Mouse (Mus musculus): Measurements from ENCODE around the gene Prr29. TPM values are rescaled to one million over a fixed set of nuclear protein-coding genes. Genes with fewer than 3 reads are reported as not detected.

Prr29 gene
- total and polyA plus RNA-seq, 2 experiments from 2014 or later = 0.33 TPM; not detected in 1

DNA sequence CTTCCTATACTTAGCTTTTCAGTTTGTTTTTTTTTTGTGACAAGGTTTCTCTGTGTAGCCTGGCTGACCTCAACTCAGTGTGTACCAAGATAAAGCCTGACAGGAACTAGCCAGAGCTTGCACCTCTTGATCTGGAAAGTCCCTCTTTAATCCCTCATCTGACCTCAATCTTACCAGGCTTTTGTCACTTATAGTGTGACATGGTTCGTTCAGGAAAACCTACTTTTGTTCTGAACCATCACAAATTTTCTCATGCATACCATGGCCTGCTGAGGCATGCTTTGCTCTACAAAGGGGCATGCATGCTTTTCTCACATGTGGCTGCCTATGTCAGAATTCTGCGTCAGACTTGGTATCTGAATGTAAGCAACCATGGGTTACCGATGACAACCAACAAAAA, 51.1 kb downstream of the Prr29 start:
- no peaks in the 10 kb centered on the region for H3K9me3 ChIP-seq (ENCODE audit: low read length)
- no peaks in the 10 kb centered on the region for H3K4me1 ChIP-seq (ENCODE audit: insufficient read depth, low read length)
- peaks cover 11% of the 10 kb centered on the region for H3K36me3 ChIP-seq (ENCODE audit: insufficient read depth, low read length)
- no peak for TF ChIP-seq CTCF (IDR thresholded peaks at IDR 0.05)
- H3K27ac ChIP-seq (ENCODE audit: low read depth, low read length) = no peak overlapping the region
- no peaks in the 10 kb centered on the region for H3K27me3 ChIP-seq (ENCODE audit: insufficient read depth, low read length)
- WGBS = 62% methylated on average over 3 of the region's 3 CpGs
- no peak overlapping the region for H3K4me3 ChIP-seq (ENCODE audit: low read depth, low read length)
- ATAC-seq (ENCODE audit: low FRiP score) (no peak), DNase-seq (ENCODE audit: low spot score) (no peak)
- H3K4me2 ChIP-seq (ENCODE audit: low read depth, low read length, poor library complexity, severe bottlenecking) = no peak overlapping the region
- no peak overlapping the region for H3K9ac ChIP-seq (replicated peaks; ENCODE audit: low read length, poor library complexity, severe bottlenecking)

DNA sequence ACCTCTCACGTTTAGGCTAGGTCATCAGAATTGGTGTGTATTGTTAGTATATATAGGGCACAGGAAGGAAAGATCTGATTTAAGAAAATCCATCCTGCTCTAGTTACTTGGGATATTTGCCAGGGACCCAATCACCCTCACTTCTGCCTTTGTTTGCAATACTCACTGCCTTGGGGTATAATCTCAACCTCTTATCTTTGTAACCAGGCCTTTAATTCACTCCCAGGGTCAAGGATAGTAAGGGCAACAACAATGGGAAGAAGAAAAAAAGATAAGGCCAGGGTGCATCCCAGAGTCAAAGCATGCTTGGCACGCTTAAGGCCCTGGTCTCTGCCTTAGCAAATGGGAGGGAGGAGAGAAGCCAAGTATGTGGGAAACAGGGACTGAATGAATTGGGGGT, 52.6 kb downstream of the Prr29 start:
- WGBS = 88% methylated on average over 2 of the region's 2 CpGs
- no peak for TF ChIP-seq CTCF (IDR thresholded peaks at IDR 0.05)
- peaks cover 11% of the 10 kb centered on the region for H3K36me3 ChIP-seq (ENCODE audit: insufficient read depth, low read length)
- H3K27me3 ChIP-seq (ENCODE audit: insufficient read depth, low read length) = no peaks in the 10 kb centered on the region
- no peaks in the 10 kb centered on the region for H3K4me1 ChIP-seq (ENCODE audit: insufficient read depth, low read length)
- ATAC-seq (ENCODE audit: low FRiP score) = no peak
- 0 out of 2 replicates have a peak overlapping the region, but pooled peaks have one; percentile 4 for H3K9ac ChIP-seq (replicated peaks; ENCODE audit: low read length, poor library complexity, severe bottlenecking)
- DNase-seq (ENCODE audit: low spot score) = no peak
- no peaks in the 10 kb centered on the region for H3K9me3 ChIP-seq (ENCODE audit: low read length)
- H3K4me2 ChIP-seq (ENCODE audit: low read depth, low read length, poor library complexity, severe bottlenecking) = no peak overlapping the region
- H3K27ac ChIP-seq (ENCODE audit: low read depth, low read length) = no peak overlapping the region
- H3K4me3 ChIP-seq (ENCODE audit: low read depth, low read length) = no peak overlapping the region

GRCm38 (mm10) chr11:106418622-106419196, 53.4 kb downstream of the Prr29 start:
- WGBS = 45% methylated on average over 4 of the region's 4 CpGs
- DNase-seq (ENCODE audit: low spot score) (peak; percentile 92), ATAC-seq (ENCODE audit: low FRiP score) (peak; percentile 66)
- H3K27ac ChIP-seq (ENCODE audit: low read depth, low read length) = no peak overlapping the region
- no peak overlapping the region for H3K9ac ChIP-seq (replicated peaks; ENCODE audit: low read length, poor library complexity, severe bottlenecking)
- no peaks in the 10 kb centered on the region for H3K27me3 ChIP-seq (ENCODE audit: insufficient read depth, low read length)
- peak; percentile 99 for TF ChIP-seq CTCF (IDR thresholded peaks at IDR 0.05)
- no peaks in the 10 kb centered on the region for H3K4me1 ChIP-seq (ENCODE audit: insufficient read depth, low read length)
- H3K9me3 ChIP-seq (ENCODE audit: low read length) = no peaks in the 10 kb centered on the region
- no peak overlapping the region for H3K4me3 ChIP-seq (ENCODE audit: low read depth, low read length)
- no peak overlapping the region for H3K4me2 ChIP-seq (ENCODE audit: low read depth, low read length, poor library complexity, severe bottlenecking)
- H3K36me3 ChIP-seq (ENCODE audit: insufficient read depth, low read length) = peaks cover 7% of the 10 kb centered on the region; the same call in 1 of the 2 replicates

DNA sequence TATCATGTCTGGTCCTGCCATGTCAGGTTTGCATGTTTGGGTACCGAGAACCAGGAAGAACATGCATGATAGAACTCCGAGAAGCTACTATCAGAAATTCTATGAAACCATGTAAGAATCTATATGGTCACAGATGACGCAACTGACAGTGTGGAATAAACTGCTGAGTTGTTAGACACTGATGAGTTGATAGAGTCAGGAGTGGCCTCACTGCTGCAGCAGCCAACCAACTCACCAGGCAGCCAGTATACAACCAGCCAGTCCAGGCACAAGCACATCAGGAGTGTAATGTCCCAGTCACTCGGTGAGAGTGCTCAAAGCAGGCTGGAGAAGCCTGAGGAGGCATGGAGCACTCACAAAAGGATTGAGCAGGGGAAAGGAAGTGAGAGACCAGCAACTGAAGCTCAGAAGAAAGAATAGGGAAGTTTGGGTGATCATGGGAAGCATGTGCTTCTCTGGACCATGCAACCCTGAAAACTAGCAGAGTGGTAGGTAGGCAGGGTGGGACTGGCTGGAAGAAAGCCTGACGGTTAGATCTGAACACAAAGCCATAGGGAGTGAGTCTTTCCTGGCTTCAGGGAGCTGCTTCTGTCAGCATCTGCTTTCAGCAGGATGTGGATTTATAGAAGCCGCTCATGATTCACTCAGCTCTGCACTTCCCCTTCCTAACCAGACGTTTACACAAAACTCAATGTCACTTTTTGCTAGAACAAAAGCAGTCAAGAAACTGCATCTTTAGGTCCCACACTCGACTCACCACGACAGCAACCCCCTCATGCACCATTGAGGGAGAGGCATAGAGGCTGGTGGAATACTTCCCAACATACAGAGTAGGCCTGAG, 54.2 kb downstream of the Prr29 start:
- no peaks in the 10 kb centered on the region for H3K9me3 ChIP-seq (ENCODE audit: low read length)
- no peak for ATAC-seq (ENCODE audit: low FRiP score)
- WGBS = 79% methylated on average over 9 of the region's 9 CpGs
- DNase-seq (ENCODE audit: low spot score) = no peak
- H3K36me3 ChIP-seq (ENCODE audit: insufficient read depth, low read length) = peaks cover 7% of the 10 kb centered on the region; the same call in 1 of the 2 replicates
- H3K4me3 ChIP-seq (ENCODE audit: low read depth, low read length) = no peak overlapping the region
- no peaks in the 10 kb centered on the region for H3K4me1 ChIP-seq (ENCODE audit: insufficient read depth, low read length)
- H3K4me2 ChIP-seq (ENCODE audit: low read depth, low read length, poor library complexity, severe bottlenecking) = no peak overlapping the region
- no peaks in the 10 kb centered on the region for H3K27me3 ChIP-seq (ENCODE audit: insufficient read depth, low read length)
- no peak overlapping the region for H3K9ac ChIP-seq (replicated peaks; ENCODE audit: low read length, poor library complexity, severe bottlenecking)
- TF ChIP-seq CTCF (IDR thresholded peaks at IDR 0.05) = no peak
- no peak overlapping the region for H3K27ac ChIP-seq (ENCODE audit: low read depth, low read length)

- TF ChIP-seq CTCF (IDR thresholded peaks at IDR 0.05) = no peak
- H3K9ac ChIP-seq (replicated peaks; ENCODE audit: low read length, poor library complexity, severe bottlenecking) = no peak overlapping the region
- no peak overlapping the region for H3K4me2 ChIP-seq (ENCODE audit: low read depth, low read length, poor library complexity, severe bottlenecking)
Measured at GRCm38 (mm10) chr11:106425201-106425600, 59.9 kb downstream of the Prr29 start.

GRCm38 (mm10) chr11:106426447-106426846, 61.2 kb downstream of the Prr29 start:
- H3K9me3 ChIP-seq (ENCODE audit: low read length) = no peaks in the 10 kb centered on the region
- H3K27ac ChIP-seq (ENCODE audit: low read depth, low read length) = no peak overlapping the region
- DNase-seq (ENCODE audit: low spot score) (no peak), ATAC-seq (ENCODE audit: low FRiP score) (no peak)
- H3K36me3 ChIP-seq (ENCODE audit: insufficient read depth, low read length) = peaks cover 9% of the 10 kb centered on the region; the same call in 1 of the 2 replicates
- no peak overlapping the region for H3K4me2 ChIP-seq (ENCODE audit: low read depth, low read length, poor library complexity, severe bottlenecking)
- no peaks in the 10 kb centered on the region for H3K27me3 ChIP-seq (ENCODE audit: insufficient read depth, low read length)
- 92% methylated on average over 4 of the region's 4 CpGs for WGBS
- H3K9ac ChIP-seq (replicated peaks; ENCODE audit: low read length, poor library complexity, severe bottlenecking) = no peak overlapping the region
- TF ChIP-seq CTCF (IDR thresholded peaks at IDR 0.05) = no peak
- H3K4me3 ChIP-seq (ENCODE audit: low read depth, low read length) = no peak overlapping the region
- no peaks in the 10 kb centered on the region for H3K4me1 ChIP-seq (ENCODE audit: insufficient read depth, low read length)

More at GRCm38 (mm10) chr11:106425201-106425600, 59.9 kb downstream of the Prr29 start:
- 89% methylated on average over 5 of the region's 5 CpGs for WGBS
- Histone ChIP-seq H3K4me3 (ENCODE audit: low read depth, low read length) (no peak overlapping the region), H3K4me1 (ENCODE audit: insufficient read depth, low read length) (no peaks in the 10 kb centered on the region), H3K27ac (ENCODE audit: low read depth, low read length) (no peak overlapping the region), H3K27me3 (ENCODE audit: insufficient read depth, low read length) (no peaks in the 10 kb centered on the region), H3K9me3 (ENCODE audit: low read length) (no peaks in the 10 kb centered on the region), H3K36me3 (ENCODE audit: insufficient read depth, low read length) (peaks cover 13% of the 10 kb centered on the region; the same call in 1 of the 2 replicates)
- ATAC-seq (ENCODE audit: low FRiP score) = no peak
- no peak for DNase-seq (ENCODE audit: low spot score)

Other genes with a start within 250 kb of the Prr29 start
- gene Gm10840, start 204.6 kb upstream of the Prr29 start, total RNA-seq (2014; rRNA removed) = not detected in 2 replicates
- gene Gm10840, start 204.6 kb upstream of the Prr29 start, polyA plus RNA-seq (2015; fragmentation: Nextera tagmentation; extraction: Ambion mirVana) = not detected in 2 replicates
- 69.7 and 81.8 TPM in 2 replicates for gene Limd2, start 204.6 kb upstream of the Prr29 start, total RNA-seq (2014; rRNA removed)
- 122 and 141 TPM in 2 replicates for gene Limd2, start 204.6 kb upstream of the Prr29 start, polyA plus RNA-seq (2015; fragmentation: Nextera tagmentation; extraction: Ambion mirVana)
- gene Strada, start 163.3 kb upstream of the Prr29 start, total RNA-seq (2014; rRNA removed) = 26.9 and 31.2 TPM in 2 replicates
- gene Strada, start 163.3 kb upstream of the Prr29 start, polyA plus RNA-seq (2015; fragmentation: Nextera tagmentation; extraction: Ambion mirVana) = 21.2 and 22.7 TPM in 2 replicates
- 31.7 and 37.0 TPM in 2 replicates for gene Ccdc47, start 149.1 kb upstream of the Prr29 start, total RNA-seq (2014; rRNA removed)
- gene Ccdc47, start 149.1 kb upstream of the Prr29 start, polyA plus RNA-seq (2015; fragmentation: Nextera tagmentation; extraction: Ambion mirVana) = 88.8 and 94.9 TPM in 2 replicates
- gene Ddx42, start 148.5 kb upstream of the Prr29 start, total RNA-seq (2014; rRNA removed) = 39.7 and 61.7 TPM in 2 replicates
- 61.4 and 64.8 TPM in 2 replicates for gene Ddx42, start 148.5 kb upstream of the Prr29 start, polyA plus RNA-seq (2015; fragmentation: Nextera tagmentation; extraction: Ambion mirVana)
- 34.5 and 46.9 TPM in 2 replicates for gene Ftsj3, start 109.4 kb upstream of the Prr29 start, total RNA-seq (2014; rRNA removed)
- 27.5 and 27.9 TPM in 2 replicates for gene Ftsj3, start 109.4 kb upstream of the Prr29 start, polyA plus RNA-seq (2015; fragmentation: Nextera tagmentation; extraction: Ambion mirVana)
- gene Psmc5, start 109.3 kb upstream of the Prr29 start, total RNA-seq (2014; rRNA removed) = 76.1 and 88.4 TPM in 2 replicates
- gene Psmc5, start 109.3 kb upstream of the Prr29 start, polyA plus RNA-seq (2015; fragmentation: Nextera tagmentation; extraction: Ambion mirVana) = 280 and 290 TPM in 2 replicates
- gene Smarcd2, start 92.5 kb upstream of the Prr29 start, total RNA-seq (2014; rRNA removed) = 11.7 and 27.5 TPM in 2 replicates
- 6.8 and 7.6 TPM in 2 replicates for gene Smarcd2, start 92.5 kb upstream of the Prr29 start, polyA plus RNA-seq (2015; fragmentation: Nextera tagmentation; extraction: Ambion mirVana)
- 0.22 and 0.24 TPM in 2 replicates for gene Tcam1, start 88.8 kb upstream of the Prr29 start, total RNA-seq (2014; rRNA removed)
- 0.10 and 0.20 TPM in 2 replicates for gene Tcam1, start 88.8 kb upstream of the Prr29 start, polyA plus RNA-seq (2015; fragmentation: Nextera tagmentation; extraction: Ambion mirVana)
- 1.3 TPM in 1 of 2 replicates, not detected in the other for gene Gh, start 63.6 kb upstream of the Prr29 start, total RNA-seq (2014; rRNA removed)
- not detected in 2 replicates for gene Gh, start 63.6 kb upstream of the Prr29 start, polyA plus RNA-seq (2015; fragmentation: Nextera tagmentation; extraction: Ambion mirVana)
- gene Cd79b, start 50.7 kb upstream of the Prr29 start, total RNA-seq (2014; rRNA removed) = 0.38 and 1.9 TPM in 2 replicates
- gene Cd79b, start 50.7 kb upstream of the Prr29 start, polyA plus RNA-seq (2015; fragmentation: Nextera tagmentation; extraction: Ambion mirVana) = 1.1 and 1.2 TPM in 2 replicates
- gene Scn4a, start 12.2 kb upstream of the Prr29 start, total RNA-seq (2014; rRNA removed) = 0.05 TPM in 1 of 2 replicates, not detected in the other
- gene Scn4a, start 12.2 kb upstream of the Prr29 start, polyA plus RNA-seq (2015; fragmentation: Nextera tagmentation; extraction: Ambion mirVana) = 0.02 TPM in 1 of 2 replicates, not detected in the other
- 11.9 and 15.5 TPM in 2 replicates for gene Icam2, start 22.6 kb downstream of the Prr29 start, total RNA-seq (2014; rRNA removed)
- gene Icam2, start 22.6 kb downstream of the Prr29 start, polyA plus RNA-seq (2015; fragmentation: Nextera tagmentation; extraction: Ambion mirVana) = 7.4 and 8.7 TPM in 2 replicates
- 10.1 and 10.3 TPM in 2 replicates for gene Ern1, start 122.4 kb downstream of the Prr29 start, total RNA-seq (2014; rRNA removed)
- 2.2 and 3.7 TPM in 2 replicates for gene Ern1, start 122.4 kb downstream of the Prr29 start, polyA plus RNA-seq (2015; fragmentation: Nextera tagmentation; extraction: Ambion mirVana)
- 69.5 and 73.3 TPM in 2 replicates for gene Tex2, start 248.0 kb downstream of the Prr29 start, total RNA-seq (2014; rRNA removed)
- gene Tex2, start 248.0 kb downstream of the Prr29 start, polyA plus RNA-seq (2015; fragmentation: Nextera tagmentation; extraction: Ambion mirVana) = 33.1 and 36.3 TPM in 2 replicates